ENCODE assay signal across 13 mouse cellular contexts in the genomic region with DNA sequence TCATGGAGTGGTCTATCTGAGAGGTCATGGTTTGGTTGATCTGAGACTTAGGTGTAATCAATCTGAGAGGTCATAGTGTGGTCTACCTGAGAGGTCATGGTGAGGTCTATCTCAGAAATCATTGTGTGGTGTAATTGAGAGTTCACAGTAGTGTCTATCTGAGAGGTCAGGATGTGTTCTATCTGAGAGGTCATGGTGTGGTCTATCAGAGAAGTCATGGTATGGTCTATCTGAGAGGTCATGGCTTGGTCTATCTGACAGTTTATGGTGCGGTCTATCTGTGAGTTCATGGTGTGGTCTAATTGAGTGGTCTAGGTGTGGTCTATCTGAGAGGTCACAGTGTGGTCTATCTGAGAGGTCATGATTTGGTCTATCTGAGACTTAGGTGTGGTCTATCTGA. TPM values are rescaled to one million over a fixed set of nuclear protein-coding genes. Genes with fewer than 3 reads are reported as not detected.
DNase-seq lines count a peak whose midpoint lies in the region; ATAC-seq lines count a peak whose summit lies in the region.
"Had no signal": no experiment of that assay in that cellular context is flagged by ENCODE, and none has a peak within 500 bp of the region (broad histone marks: within the 10 kb centered on the region; RNA-seq: fewer than 3 reads in every experiment).

No protein-coding gene starts in this region.

- no peaks in the 10 kb centered on the region for H3K36me3 ChIP-seq in heart, embryonic 12.5 days
- H3K36me3 ChIP-seq in lung, embryonic 16.5 days (ENCODE audit: control insufficient read depth, insufficient read depth, low read length): no peaks in the 10 kb centered on the region
- H3K36me3 ChIP-seq in limb, embryonic 12.5 days: no peaks in the 10 kb centered on the region
- H3K36me3 ChIP-seq in stomach, embryonic 14.5 days (ENCODE audit: control insufficient read depth, insufficient read depth, low read length): no peaks in the 10 kb centered on the region
- H3K36me3 ChIP-seq: hindbrain, embryonic 15.5 days had no signal

- H3K9ac ChIP-seq in heart, embryonic 12.5 days: no peak overlapping the region
- H3K9ac ChIP-seq in lung, embryonic 16.5 days (ENCODE audit: low read length): no peak overlapping the region
- H3K9ac ChIP-seq in limb, embryonic 12.5 days (replicated peaks): no peak overlapping the region
- H3K9ac ChIP-seq in stomach, embryonic 14.5 days (replicated peaks; ENCODE audit: low read depth, low read length): no peak overlapping the region
- H3K9ac ChIP-seq: hindbrain, embryonic 15.5 days had no signal

- WGBS in heart, embryonic 12.5 days: 74% methylated on average over 1 of the region's 1 CpGs
- 90% methylated on average over 1 of the region's 1 CpGs for WGBS in lung, embryonic 16.5 days
- 73% methylated on average over 1 of the region's 1 CpGs for WGBS in limb, embryonic 12.5 days
- 96% methylated on average over 1 of the region's 1 CpGs for WGBS in stomach, embryonic 14.5 days

- intact Hi-C loops in heart, postnatal 10 days (cut with DNase I): no loop called here

- peak; percentile 62 for ATAC-seq in heart, embryonic 12.5 days (ENCODE audit: insufficient number of reproducible peaks, low FRiP score)
- ATAC-seq in lung, embryonic 16.5 days (ENCODE audit: low read depth): peak; percentile 45
- ATAC-seq in limb, embryonic 12.5 days (ENCODE audit: insufficient number of reproducible peaks, insufficient read depth, low FRiP score, low TSS enrichment, low read depth): peak; percentile 52; the same call in 1 of the 2 replicates
- ATAC-seq in stomach, embryonic 14.5 days (ENCODE audit: insufficient number of reproducible peaks, insufficient read depth, low FRiP score, low read depth): peak; percentile 71

- H3K27me3 ChIP-seq in heart, embryonic 12.5 days (replicated peaks): no peaks in the 10 kb centered on the region
- no peaks in the 10 kb centered on the region for H3K27me3 ChIP-seq in lung, embryonic 16.5 days (ENCODE audit: control insufficient read depth, insufficient read depth, low read depth, low read length)
- H3K27me3 ChIP-seq in limb, embryonic 12.5 days: no peaks in the 10 kb centered on the region
- no peaks in the 10 kb centered on the region for H3K27me3 ChIP-seq in stomach, embryonic 14.5 days (ENCODE audit: control insufficient read depth, insufficient read depth, low read length)
- H3K27me3 ChIP-seq: hindbrain, embryonic 15.5 days had no signal

- H3K27ac ChIP-seq in heart, embryonic 12.5 days (ENCODE audit: poor library complexity, severe bottlenecking): no peak overlapping the region
- no peak overlapping the region for H3K27ac ChIP-seq in lung, embryonic 16.5 days (ENCODE audit: low read length)
- H3K27ac ChIP-seq in limb, embryonic 12.5 days: no peak overlapping the region
- no peak overlapping the region for H3K27ac ChIP-seq in stomach, embryonic 14.5 days (ENCODE audit: low read length)
- H3K27ac ChIP-seq: hindbrain, embryonic 15.5 days had no signal

- no peaks in the 10 kb centered on the region for H3K4me1 ChIP-seq in heart, embryonic 12.5 days (replicated peaks)
- no peaks in the 10 kb centered on the region for H3K4me1 ChIP-seq in lung, embryonic 16.5 days (replicated peaks; ENCODE audit: control insufficient read depth, insufficient read depth, low read length)
- H3K4me1 ChIP-seq in limb, embryonic 12.5 days (replicated peaks): no peaks in the 10 kb centered on the region
- H3K4me1 ChIP-seq in stomach, embryonic 14.5 days (ENCODE audit: control insufficient read depth, insufficient read depth, low read length): no peaks in the 10 kb centered on the region
- H3K4me1 ChIP-seq: hindbrain, embryonic 15.5 days had no signal

- no peak overlapping the region for H3K4me2 ChIP-seq in heart, embryonic 12.5 days
- H3K4me2 ChIP-seq in lung, embryonic 16.5 days (ENCODE audit: low read depth, low read length): no peak overlapping the region
- H3K4me2 ChIP-seq in limb, embryonic 12.5 days: no peak overlapping the region
- H3K4me2 ChIP-seq in stomach, embryonic 14.5 days (replicated peaks; ENCODE audit: low read depth, low read length): no peak overlapping the region
- H3K4me2 ChIP-seq: hindbrain, embryonic 15.5 days had no signal

- H3K4me3 ChIP-seq in heart, embryonic 12.5 days: no peak overlapping the region
- no peak overlapping the region for H3K4me3 ChIP-seq in lung, embryonic 16.5 days (ENCODE audit: low read length)
- H3K4me3 ChIP-seq in limb, embryonic 12.5 days (replicated peaks): no peak overlapping the region
- H3K4me3 ChIP-seq in stomach, embryonic 14.5 days (ENCODE audit: low read depth, low read length): no peak overlapping the region
- H3K4me3 ChIP-seq: hindbrain, embryonic 15.5 days had no signal

- no peak for DNase-seq in heart, postnatal 10 days
- no peak for DNase-seq in lung, postnatal 36 days
- no peak for DNase-seq in gastrocnemius, postnatal 25 days
- DNase-seq in adrenal gland, adult (ENCODE audit: inconsistent age in 2 of 2, low spot score in 1 of 2): no peak
- DNase-seq: B cell, adult 2 months had no signal

- H3K9me3 ChIP-seq in heart, embryonic 12.5 days (replicated peaks): peaks cover 28% of the 10 kb centered on the region
- H3K9me3 ChIP-seq in lung, embryonic 16.5 days (ENCODE audit: control insufficient read depth, low read length): peaks cover 9% of the 10 kb centered on the region
- peaks cover 34% of the 10 kb centered on the region for H3K9me3 ChIP-seq in limb, embryonic 12.5 days
- H3K9me3 ChIP-seq in stomach, embryonic 14.5 days (ENCODE audit: control insufficient read depth, low read depth, low read length): peaks cover 13% of the 10 kb centered on the region; the same call in 1 of the 2 replicates

RNA-seq across cellular contexts. Expression of gene Vmn2r-ps159, which starts 12.4 kb away (rescaled TPM):
- polyA plus RNA-seq in heart, embryonic 12.5 days (2016; fragmentation: Nextera tagmentation; extraction: Ambion mirVana): not detected in 2 replicates
- total RNA-seq in heart, postnatal 10 days (2021): not detected
- not detected in 2 replicates for polyA plus RNA-seq in lung, embryonic 16.5 days (2015; fragmentation: Nextera tagmentation; extraction: Ambion mirVana)
- not detected in 2 replicates for polyA plus RNA-seq in limb, embryonic 12.5 days (2016; fragmentation: Nextera tagmentation; extraction: Ambion mirVana)
- polyA plus RNA-seq in stomach, embryonic 14.5 days (2014; fragmentation: Nextera tagmentation; extraction: Ambion mirVana): not detected in 2 replicates
- total RNA-seq in gastrocnemius, postnatal 25 days (2021): not detected
- total RNA-seq: common myeloid progenitor, adult 5-6 weeks; layer of hippocampus, postnatal 25 days had no signal
- polyA plus RNA-seq: brain, embryonic 14.5 days; hindbrain, embryonic 15.5 days had no signal
